Mouse (Mus musculus) intestine, embryonic 16.5 days (tissue): ENCODE results near the gene Cdkal1. TPM values are rescaled to one million over a fixed set of nuclear protein-coding genes. Genes with fewer than 3 reads are reported as not detected.

Source experiments
- ATAC-seq: fragments of 200-750 bp; cut with Nextera tagmentation; 2 replicates; pipeline ENCODE4 v1.8.0; 2017; ENCODE audit warnings: moderate TSS enrichment, moderate library complexity
- H3K27ac ChIP-seq: fragments of 300-500 bp; sonication (generic); 2 replicates; pipeline ENCODE4 v1.5.1; 2014; ENCODE audit warnings: mild to moderate bottlenecking, low read length
- H3K27me3 ChIP-seq: fragments of 300-500 bp; sonication (generic); replicated peaks from 2 replicates; pipeline ENCODE4 v1.6.1; 2014; ENCODE audit warnings: low read length, control low read depth, mixed read lengths; ENCODE audit not compliant: control insufficient read depth, insufficient read depth
- H3K36me3 ChIP-seq: fragments of 300-500 bp; sonication (generic); 2 replicates; pipeline ENCODE4 v1.6.1; 2014; ENCODE audit warnings: low read length, control low read depth; ENCODE audit not compliant: control insufficient read depth, insufficient read depth
- H3K4me1 ChIP-seq: fragments of 300-500 bp; sonication (generic); 2 replicates; pipeline ENCODE4 v1.6.1; 2014; ENCODE audit warnings: low read length, control low read depth, mixed read lengths; ENCODE audit not compliant: control insufficient read depth, insufficient read depth
- H3K4me2 ChIP-seq: fragments of 300-500 bp; sonication (generic); 2 replicates; pipeline ENCODE4 v1.6.1; 2014; ENCODE audit warnings: low read depth, low read length, control low read depth
- H3K4me3 ChIP-seq: fragments of 300-500 bp; sonication (generic); 2 replicates; pipeline ENCODE4 v1.5.1; 2014; ENCODE audit warnings: mild to moderate bottlenecking, low read length
- H3K9ac ChIP-seq: fragments of 300-500 bp; sonication (generic); 2 replicates; pipeline ENCODE4 v1.6.1; 2014; ENCODE audit warnings: low read depth, low read length
- H3K9me3 ChIP-seq: fragments of 300-500 bp; sonication (generic); 2 replicates; pipeline ENCODE4 v1.6.1; 2016; ENCODE audit warnings: low read length, control low read depth; ENCODE audit not compliant: control insufficient read depth
- WGBS: fragments of 180-500 bp; shearing (Covaris S2); extraction: QIAGEN DNeasy Blood & Tissue Kit; methylation state at CpG from one replicate; pipeline ENCODE4 v1.1.7; 2014; 5-methylcytosine and 5-hydroxymethylcytosine counted together
- polyA plus RNA-seq: library from polyadenylated mRNA; unstranded; fragments of >200 nt; fragmentation: Nextera tagmentation; extraction: Ambion mirVana; gene quantifications from 2 replicates; pipeline ENCODE4 v1.2.1, GENCODE M21; 2015

The Cdkal1 gene
- polyA plus RNA-seq, 1 experiment from 2014 or later = 25.0 TPM

DNA sequence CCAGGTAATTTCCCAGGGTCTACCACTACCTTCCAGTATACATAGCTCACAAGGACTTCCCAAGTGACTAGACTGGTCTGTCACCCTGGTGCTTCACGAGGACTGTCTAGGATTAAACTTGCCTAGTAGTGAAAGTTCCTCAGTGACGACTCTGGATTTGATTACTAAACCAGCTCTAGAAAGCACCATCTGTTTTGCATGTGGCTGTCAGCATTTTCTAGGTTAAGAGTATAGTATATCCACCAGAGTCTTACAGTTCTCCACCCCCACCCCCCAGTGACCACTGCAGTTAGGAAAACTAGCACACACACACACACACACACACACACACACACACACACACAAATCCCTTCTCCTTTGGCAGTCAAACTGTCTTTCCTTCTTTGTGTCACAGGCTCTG is 670.9 kb downstream of the Cdkal1 start:
- Histone ChIP-seq H3K27ac (no peak overlapping the region), H3K4me3 (no peak overlapping the region), H3K4me1 (no peaks in the 10 kb centered on the region), H3K27me3 (no peaks in the 10 kb centered on the region), H3K9me3 (no peaks in the 10 kb centered on the region), H3K9ac (no peak overlapping the region), H3K4me2 (no peak overlapping the region), H3K36me3 (no peaks in the 10 kb centered on the region)
- ATAC-seq = no peak
- WGBS = 67% methylated on average over 2 of the region's 2 CpGs

DNA sequence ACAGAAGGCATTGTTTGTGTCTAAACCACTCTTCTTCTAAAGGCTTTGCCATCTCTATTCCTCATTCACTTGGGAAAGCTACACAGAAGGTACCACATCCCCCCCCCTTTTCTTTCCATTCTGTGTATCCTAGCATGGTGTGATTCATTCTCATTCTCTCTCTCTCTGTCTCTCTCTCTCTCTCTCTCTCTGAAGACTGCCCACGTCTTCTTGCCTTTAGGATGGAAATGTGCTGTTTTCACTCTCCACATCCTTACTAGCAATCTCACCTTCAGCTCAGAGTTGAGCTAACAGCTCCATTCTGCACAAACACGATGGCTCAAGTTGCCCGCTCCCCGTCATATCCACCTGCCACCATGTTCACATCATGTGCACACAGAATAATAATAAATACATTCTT is 675.6 kb downstream of the Cdkal1 start:
- no peak overlapping the region for H3K9ac ChIP-seq
- ATAC-seq = no peak

DNA sequence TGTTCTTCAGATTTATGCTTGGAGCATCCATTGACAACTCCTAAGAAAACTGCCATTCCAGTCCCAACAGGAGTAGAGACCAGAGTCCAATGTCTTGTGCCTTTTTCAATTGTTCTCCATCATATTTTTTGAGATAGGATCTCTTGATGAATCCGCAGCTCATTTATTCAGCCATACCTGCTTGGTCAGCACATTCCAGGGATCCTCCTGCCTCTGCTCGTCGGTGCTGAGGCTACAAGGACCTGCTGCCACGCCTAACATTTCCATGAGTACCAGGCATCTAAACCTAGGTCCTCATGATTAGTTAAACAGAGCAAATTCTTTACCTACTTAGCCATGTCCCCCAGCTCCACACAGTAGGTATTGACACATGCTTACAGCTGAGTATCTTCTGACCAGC is 676.2 kb downstream of the Cdkal1 start:
- Histone ChIP-seq H3K9me3 (no peaks in the 10 kb centered on the region), H3K4me3 (no peak overlapping the region), H3K36me3 (no peaks in the 10 kb centered on the region), H3K27me3 (no peaks in the 10 kb centered on the region), H3K9ac (no peak overlapping the region), H3K4me2 (no peak overlapping the region), H3K4me1 (peaks cover 5% of the 10 kb centered on the region; the same call in 1 of the 2 replicates), H3K27ac (no peak overlapping the region)
- 86% methylated on average over 4 of the region's 4 CpGs for WGBS
- ATAC-seq = no peak

More for the DNA sequence above, 675.6 kb downstream of the Cdkal1 start:
- Histone ChIP-seq H3K4me2 (no peak overlapping the region), H3K4me3 (no peak overlapping the region), H3K36me3 (no peaks in the 10 kb centered on the region), H3K9me3 (no peaks in the 10 kb centered on the region), H3K4me1 (peaks cover 5% of the 10 kb centered on the region; the same call in 1 of the 2 replicates), H3K27ac (no peak overlapping the region), H3K27me3 (no peaks in the 10 kb centered on the region)
- 94% methylated on average over 4 of the region's 4 CpGs for WGBS

DNA sequence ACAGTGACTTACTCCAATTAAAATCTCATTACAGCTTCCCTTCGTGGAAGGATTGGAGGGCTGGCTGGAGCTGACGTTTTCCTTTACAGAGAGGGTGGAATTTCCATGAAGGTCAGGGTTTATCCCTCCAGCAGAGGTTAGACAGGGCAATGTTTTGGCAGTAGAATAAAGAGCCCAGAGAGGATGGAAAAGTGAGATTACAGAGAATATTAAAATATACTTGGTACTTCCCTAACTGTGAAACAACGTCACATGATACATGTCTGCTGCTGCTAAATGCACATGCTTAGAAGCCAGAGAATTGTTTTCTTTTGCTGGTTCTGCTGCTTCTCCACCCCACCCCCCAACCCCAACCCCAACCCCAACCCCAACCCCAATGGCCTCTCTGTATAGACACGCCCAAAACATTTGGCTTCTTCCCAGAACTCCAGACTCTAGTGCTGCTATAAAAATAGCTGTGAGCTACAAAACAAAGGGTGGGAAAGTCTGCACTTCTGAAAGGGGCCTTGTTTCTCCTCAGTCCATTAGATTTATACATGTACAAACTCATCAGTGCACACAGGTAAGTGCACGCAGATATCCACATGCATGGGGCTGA is 677.5 kb downstream of the Cdkal1 start:
- WGBS = 30% methylated on average over 5 of the region's 5 CpGs
- Histone ChIP-seq H3K27ac (no peak overlapping the region), H3K4me3 (no peak overlapping the region), H3K4me1 (peaks cover 5% of the 10 kb centered on the region; the same call in 1 of the 2 replicates), H3K9ac (no peak overlapping the region), H3K27me3 (no peaks in the 10 kb centered on the region), H3K9me3 (no peaks in the 10 kb centered on the region), H3K4me2 (no peak overlapping the region), H3K36me3 (no peaks in the 10 kb centered on the region)
- peak; percentile 52; the same call in 1 of the 2 replicates for ATAC-seq

DNA sequence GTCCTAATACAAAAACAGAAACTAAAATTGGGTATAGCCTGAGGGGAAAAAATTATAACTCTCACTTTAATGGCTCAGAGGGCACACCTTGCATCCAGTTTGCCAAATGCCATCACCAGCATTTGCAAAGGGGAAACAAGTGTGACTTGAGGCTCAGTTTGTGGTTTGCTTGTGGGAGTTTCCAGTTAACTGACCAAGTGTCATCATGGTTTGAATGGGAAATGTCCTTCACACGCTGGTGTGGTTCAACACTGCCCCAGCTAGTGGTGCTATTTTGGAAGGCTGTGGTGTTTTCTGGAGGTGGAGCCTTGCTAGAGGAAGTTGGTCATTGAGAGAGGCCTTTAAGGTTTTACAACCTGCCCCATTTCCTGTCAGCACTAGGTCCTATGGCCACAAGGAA is 686.1 kb downstream of the Cdkal1 start:
- H3K36me3 ChIP-seq = no peaks in the 10 kb centered on the region
- H3K4me1 ChIP-seq = no peaks in the 10 kb centered on the region
- no peaks in the 10 kb centered on the region for H3K9me3 ChIP-seq
- no peak for ATAC-seq
- H3K27ac ChIP-seq = no peak overlapping the region
- H3K9ac ChIP-seq = no peak overlapping the region
- no peaks in the 10 kb centered on the region for H3K27me3 ChIP-seq
- 69% methylated on average over 1 of the region's 1 CpGs for WGBS
- H3K4me2 ChIP-seq = no peak overlapping the region
- H3K4me3 ChIP-seq = no peak overlapping the region

DNA sequence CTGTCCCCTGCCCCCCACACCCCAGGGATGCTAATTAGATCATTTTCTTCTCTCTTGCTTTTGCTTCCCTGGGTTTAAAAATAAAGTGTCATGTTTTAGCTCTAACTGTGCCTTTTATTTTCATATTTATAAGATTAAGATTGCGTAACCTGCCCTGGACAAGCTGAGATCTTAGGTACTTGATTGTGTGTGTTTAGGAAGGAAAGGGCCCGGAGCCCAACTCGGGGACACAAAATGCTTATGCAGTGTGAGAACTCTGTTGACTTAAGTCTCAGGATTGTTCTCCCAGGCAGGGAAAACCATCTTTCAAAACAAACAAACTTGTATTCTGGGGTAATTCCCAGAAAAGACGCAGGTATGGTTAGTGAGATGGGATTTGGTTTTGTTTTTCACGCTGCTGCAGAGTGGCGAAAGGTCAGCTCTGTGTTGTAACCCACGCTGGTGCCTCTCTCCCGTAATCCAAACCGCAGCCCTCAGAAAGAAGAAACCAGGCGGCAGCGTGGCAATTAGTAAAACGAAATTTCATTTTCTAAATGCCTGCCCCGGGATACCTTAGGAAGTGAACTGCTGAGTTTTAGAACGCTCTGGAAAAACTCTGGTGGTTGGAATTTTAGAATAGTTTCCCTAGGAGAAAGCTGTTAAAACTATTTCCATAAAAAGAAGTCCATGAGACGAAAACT is 690.5 kb downstream of the Cdkal1 start:
- no peak for ATAC-seq
- peaks cover 8% of the 10 kb centered on the region for H3K4me1 ChIP-seq
- 57% methylated on average over 15 of the region's 15 CpGs for WGBS
- no peaks in the 10 kb centered on the region for H3K9me3 ChIP-seq
- H3K27me3 ChIP-seq = no peaks in the 10 kb centered on the region
- H3K9ac ChIP-seq = no peak overlapping the region
- no peak overlapping the region for H3K27ac ChIP-seq
- no peak overlapping the region for H3K4me2 ChIP-seq
- H3K4me3 ChIP-seq = no peak overlapping the region
- no peaks in the 10 kb centered on the region for H3K36me3 ChIP-seq

DNA sequence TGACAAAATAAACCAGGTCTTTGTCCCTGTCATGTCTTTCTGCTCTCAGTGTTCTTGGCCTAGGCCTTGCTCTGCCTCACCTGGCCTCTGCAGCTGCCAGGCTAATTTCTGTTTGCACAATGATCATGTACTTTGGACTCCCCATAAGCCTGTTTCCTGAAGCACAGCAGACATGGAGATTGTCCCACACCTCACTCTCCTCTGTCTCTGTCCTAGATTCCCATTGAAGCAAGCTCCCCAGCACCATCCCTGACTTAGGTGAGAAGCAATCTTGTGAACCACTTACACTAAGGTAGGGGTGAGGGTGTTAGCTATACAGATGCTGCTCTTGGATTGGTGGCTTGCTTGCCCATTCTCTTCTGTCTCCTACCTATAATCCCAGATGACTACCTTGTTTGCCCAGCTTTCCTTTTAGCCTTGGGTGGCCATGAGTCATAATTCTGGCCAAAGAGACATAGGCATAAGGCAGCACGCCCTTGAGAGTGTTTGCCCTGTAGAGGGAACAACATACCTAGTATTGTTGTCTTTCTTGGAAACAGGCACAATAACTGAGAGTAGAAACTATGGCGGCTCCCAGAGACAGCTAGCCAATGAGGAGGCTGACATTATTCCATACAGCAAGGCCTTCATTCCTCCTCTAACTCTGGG is 692.5 kb downstream of the Cdkal1 start:
- WGBS = 77% methylated on average over 2 of the region's 2 CpGs
- Histone ChIP-seq H3K4me2 (no peak overlapping the region), H3K27ac (no peak overlapping the region), H3K4me3 (no peak overlapping the region), H3K9ac (no peak overlapping the region), H3K4me1 (peaks cover 8% of the 10 kb centered on the region), H3K9me3 (no peaks in the 10 kb centered on the region), H3K27me3 (no peaks in the 10 kb centered on the region), H3K36me3 (no peaks in the 10 kb centered on the region)
- peak; percentile 96 for ATAC-seq

DNA sequence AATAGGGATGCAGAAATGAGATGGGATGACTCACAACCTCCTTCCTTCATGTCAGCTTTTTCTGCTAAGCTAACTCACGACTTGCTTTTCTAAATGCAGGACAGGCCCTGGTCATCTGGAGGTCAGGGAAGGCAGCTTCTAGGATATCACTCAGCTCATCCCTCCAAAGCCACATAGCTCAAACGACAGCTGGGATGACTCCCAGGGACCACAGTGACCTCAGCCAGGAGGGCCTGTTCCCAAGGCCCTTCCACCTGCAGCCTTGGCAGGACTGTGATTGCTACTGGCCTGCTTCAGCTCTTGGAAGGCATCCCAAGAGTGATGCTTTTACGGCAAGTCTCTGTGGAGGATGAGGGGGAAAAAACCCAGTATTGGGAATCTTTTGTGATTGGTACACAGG is 693.0 kb downstream of the Cdkal1 start:
- Histone ChIP-seq H3K27me3 (no peaks in the 10 kb centered on the region), H3K9ac (no peak overlapping the region), H3K4me2 (no peak overlapping the region), H3K4me1 (peaks cover 8% of the 10 kb centered on the region), H3K36me3 (no peaks in the 10 kb centered on the region), H3K4me3 (no peak overlapping the region), H3K27ac (no peak overlapping the region), H3K9me3 (no peaks in the 10 kb centered on the region)
- WGBS = 40% methylated on average over 3 of the region's 3 CpGs
- ATAC-seq = peak; percentile 49

DNA sequence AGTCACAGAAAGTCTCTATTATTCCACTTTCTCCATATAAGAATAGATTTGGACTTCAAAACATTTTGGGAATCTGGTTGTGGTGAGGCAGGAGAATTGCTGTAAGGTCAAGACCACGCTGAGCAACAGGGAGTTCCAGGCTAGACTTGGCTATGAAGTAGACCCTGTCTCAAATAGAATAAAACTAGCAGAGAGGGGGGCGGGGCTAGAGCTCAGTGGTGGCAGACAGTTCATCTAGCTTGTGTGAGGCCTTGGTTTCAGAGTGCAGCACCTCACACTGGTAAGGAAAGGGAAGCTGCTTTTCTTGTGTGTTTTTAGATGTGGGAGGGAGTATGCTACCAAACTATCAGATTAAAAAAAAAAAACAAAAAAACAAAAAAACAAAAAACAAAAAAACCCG is 694.0 kb downstream of the Cdkal1 start:
- Histone ChIP-seq H3K27ac (no peak overlapping the region), H3K4me3 (no peak overlapping the region), H3K27me3 (no peaks in the 10 kb centered on the region), H3K36me3 (no peaks in the 10 kb centered on the region), H3K4me1 (peaks cover 8% of the 10 kb centered on the region), H3K9ac (no peak overlapping the region), H3K9me3 (no peaks in the 10 kb centered on the region), H3K4me2 (no peak overlapping the region)
- no peak for ATAC-seq
- WGBS = 89% methylated on average over 3 of the region's 3 CpGs
